Mouse (Mus musculus) neural tube, embryonic 15.5 days (tissue): ENCODE results near the gene Cacna1g. TPM values are rescaled to one million over a fixed set of nuclear protein-coding genes. Genes with fewer than 3 reads are reported as not detected.

Source experiments
- ATAC-seq: fragments of 200-750 bp; cut with Nextera tagmentation; 2 replicates; pipeline ENCODE4 v1.8.0; 2017; ENCODE audit warnings: mild to moderate bottlenecking, moderate TSS enrichment, moderate library complexity; ENCODE audit not compliant: low FRiP score
- H3K27ac ChIP-seq: fragments of 300-500 bp; sonication (generic); replicated peaks from 2 replicates; pipeline ENCODE4 v1.5.1; 2015; ENCODE audit warnings: mild to moderate bottlenecking, inconsistent platforms
- H3K27me3 ChIP-seq: fragments of 300-500 bp; sonication (generic); replicated peaks from 2 replicates; pipeline ENCODE4 v1.6.1; 2015; ENCODE audit warnings: inconsistent platforms
- H3K36me3 ChIP-seq: fragments of 300-500 bp; sonication (generic); 2 replicates; pipeline ENCODE4 v1.6.1; 2015; ENCODE audit warnings: inconsistent platforms
- H3K4me1 ChIP-seq: fragments of 300-500 bp; sonication (generic); 2 replicates; pipeline ENCODE4 v1.6.1; 2015; ENCODE audit warnings: inconsistent platforms
- H3K4me2 ChIP-seq: fragments of 300-500 bp; sonication (generic); 2 replicates; pipeline ENCODE4 v1.6.1; 2015; ENCODE audit warnings: inconsistent platforms, mild to moderate bottlenecking, moderate library complexity
- H3K4me3 ChIP-seq: fragments of 300-500 bp; sonication (generic); replicated peaks from 2 replicates; pipeline ENCODE4 v1.5.1; 2015; ENCODE audit warnings: mild to moderate bottlenecking, inconsistent platforms
- H3K9ac ChIP-seq: fragments of 300-500 bp; sonication (generic); replicated peaks from 2 replicates; pipeline ENCODE4 v1.6.1; 2015; ENCODE audit warnings: mild to moderate bottlenecking, inconsistent platforms
- H3K9me3 ChIP-seq: fragments of 300-500 bp; sonication (generic); replicated peaks from 2 replicates; pipeline ENCODE4 v1.6.1; 2016; ENCODE audit warnings: inconsistent platforms
- WGBS: fragments of 180-500 bp; shearing (Covaris S2); methylation state at CpG from one replicate; pipeline ENCODE4 v1.1.7; 2015; ENCODE audit warnings: mixed read lengths; 5-methylcytosine and 5-hydroxymethylcytosine counted together
- polyA plus RNA-seq: library from polyadenylated mRNA; unstranded; fragments of >200 nt; fragmentation: Nextera tagmentation; extraction: Ambion mirVana; gene quantifications from 2 replicates; pipeline ENCODE4 v1.2.1, GENCODE M21; 2015

The Cacna1g gene
- polyA plus RNA-seq, 1 experiment from 2014 or later: 14.7 TPM

- Histone ChIP-seq H3K4me2 (no peak overlapping the region), H3K27ac (no peak overlapping the region), H3K9me3 (no peaks in the 10 kb centered on the region), H3K9ac (no peak overlapping the region), H3K27me3 (no peaks in the 10 kb centered on the region; the same call in 1 of the 2 replicates), H3K4me3 (no peak overlapping the region), H3K4me1 (peaks cover 27% of the 10 kb centered on the region), H3K36me3 (peaks cover 35% of the 10 kb centered on the region)
- 63% methylated on average over 10 of the region's 10 CpGs for WGBS
- ATAC-seq: no peak
Observed at GRCm38 (mm10) chr11:94419004-94419727, 54.8 kb downstream of the Cacna1g start.

GRCm38 (mm10) chr11:94414042-94414441 is 60.0 kb downstream of the Cacna1g start:
- WGBS: 50% methylated on average over 4 of the region's 4 CpGs
- Histone ChIP-seq H3K9me3 (no peaks in the 10 kb centered on the region), H3K4me2 (no peak overlapping the region), H3K9ac (no peak overlapping the region), H3K27me3 (no peaks in the 10 kb centered on the region), H3K27ac (0 out of 2 replicates have a peak overlapping the region, but pooled peaks have one; percentile 45), H3K4me3 (no peak overlapping the region), H3K36me3 (peaks cover 52% of the 10 kb centered on the region), H3K4me1 (peaks cover 30% of the 10 kb centered on the region)
- ATAC-seq: no peak

GRCm38 (mm10) chr11:94413516-94413915 is 60.5 kb downstream of the Cacna1g start:
- H3K4me2 ChIP-seq: peak overlapping the region; percentile 25
- peak overlapping the region; percentile 45; the same call in 1 of the 2 replicates for H3K27ac ChIP-seq
- ATAC-seq: peak; percentile 14; the same call in 1 of the 2 replicates
- H3K4me3 ChIP-seq: no peak overlapping the region
- H3K9ac ChIP-seq: no peak overlapping the region
- peaks cover 33% of the 10 kb centered on the region for H3K4me1 ChIP-seq
- 22% methylated on average over 8 of the region's 8 CpGs for WGBS
- H3K9me3 ChIP-seq: no peaks in the 10 kb centered on the region
- peaks cover 52% of the 10 kb centered on the region for H3K36me3 ChIP-seq
- H3K27me3 ChIP-seq: no peaks in the 10 kb centered on the region

GRCm38 (mm10) chr11:94412998-94413469 is 61.0 kb downstream of the Cacna1g start:
- Histone ChIP-seq H3K27me3 (no peaks in the 10 kb centered on the region), H3K4me3 (no peak overlapping the region), H3K36me3 (peaks cover 48% of the 10 kb centered on the region), H3K4me1 (peaks cover 35% of the 10 kb centered on the region), H3K9ac (no peak overlapping the region), H3K4me2 (peak overlapping the region; percentile 25), H3K9me3 (no peaks in the 10 kb centered on the region), H3K27ac (peak overlapping the region; percentile 45; the same call in 1 of the 2 replicates)
- no peak for ATAC-seq
- 14% methylated on average over 10 of the region's 10 CpGs for WGBS

GRCm38 (mm10) chr11:94412562-94412961 is 61.4 kb downstream of the Cacna1g start:
- Histone ChIP-seq H3K4me3 (no peak overlapping the region), H3K4me1 (peaks cover 40% of the 10 kb centered on the region), H3K27ac (peak overlapping the region; percentile 45; the same call in 1 of the 2 replicates), H3K4me2 (no peak overlapping the region), H3K36me3 (peaks cover 46% of the 10 kb centered on the region), H3K27me3 (no peaks in the 10 kb centered on the region), H3K9me3 (no peaks in the 10 kb centered on the region), H3K9ac (no peak overlapping the region)
- ATAC-seq: no peak
- 60% methylated on average over 2 of the region's 2 CpGs for WGBS

- ATAC-seq: peak; percentile 57
- 12% methylated on average over 11 of the region's 11 CpGs for whole genome bisulfite sequencing
Observed at GRCm38 (mm10) chr11:94407803-94408321, 66.1 kb downstream of the Cacna1g start.

GRCm38 (mm10) chr11:94405348-94405747 is 68.7 kb downstream of the Cacna1g start:
- Histone ChIP-seq H3K9me3 (no peaks in the 10 kb centered on the region), H3K4me1 (peaks cover 32% of the 10 kb centered on the region), H3K27ac (no peak overlapping the region), H3K4me3 (no peak overlapping the region), H3K9ac (no peak overlapping the region), H3K36me3 (peaks cover 16% of the 10 kb centered on the region), H3K27me3 (no peaks in the 10 kb centered on the region), H3K4me2 (no peak overlapping the region)
- 71% methylated on average over 6 of the region's 6 CpGs for WGBS
- ATAC-seq: no peak

More at GRCm38 (mm10) chr11:94407803-94408321, 66.1 kb downstream of the Cacna1g start:
- no peak overlapping the region for H3K4me2 ChIP-seq
- H3K4me1 ChIP-seq: peaks cover 38% of the 10 kb centered on the region
- no peaks in the 10 kb centered on the region for H3K9me3 ChIP-seq
- H3K9ac ChIP-seq: 0 out of 2 replicates have a peak overlapping the region, but pooled peaks have one; percentile 1
- peaks cover 29% of the 10 kb centered on the region for H3K36me3 ChIP-seq
- peak overlapping the region; percentile 72 for H3K27ac ChIP-seq
- no peak overlapping the region for H3K4me3 ChIP-seq
- H3K27me3 ChIP-seq: no peaks in the 10 kb centered on the region

GRCm38 (mm10) chr11:94404641-94405260 is 69.2 kb downstream of the Cacna1g start:
- Histone ChIP-seq H3K27ac (no peak overlapping the region), H3K27me3 (no peaks in the 10 kb centered on the region), H3K4me1 (peaks cover 32% of the 10 kb centered on the region), H3K4me2 (no peak overlapping the region), H3K9me3 (no peaks in the 10 kb centered on the region), H3K9ac (no peak overlapping the region), H3K36me3 (peaks cover 11% of the 10 kb centered on the region), H3K4me3 (no peak overlapping the region)
- WGBS: 27% methylated on average over 11 of the region's 11 CpGs
- ATAC-seq: no peak

GRCm38 (mm10) chr11:94404178-94404577 is 69.8 kb downstream of the Cacna1g start:
- Histone ChIP-seq H3K4me3 (no peak overlapping the region), H3K36me3 (peaks cover 5% of the 10 kb centered on the region), H3K4me2 (no peak overlapping the region), H3K27me3 (no peaks in the 10 kb centered on the region), H3K9me3 (no peaks in the 10 kb centered on the region), H3K9ac (no peak overlapping the region), H3K27ac (no peak overlapping the region), H3K4me1 (peaks cover 30% of the 10 kb centered on the region)
- WGBS: 55% methylated on average over 5 of the region's 5 CpGs
- no peak for ATAC-seq

- no peak overlapping the region for H3K27ac ChIP-seq
- 0 out of 2 replicates have a peak, but pooled peaks cover under 1% of the 10 kb centered on the region for H3K36me3 ChIP-seq
- no peaks in the 10 kb centered on the region for H3K27me3 ChIP-seq
- H3K9ac ChIP-seq: no peak overlapping the region
- 84% methylated on average over 10 of the region's 10 CpGs for WGBS
- no peak for ATAC-seq
- H3K4me1 ChIP-seq: peaks cover 26% of the 10 kb centered on the region
- no peaks in the 10 kb centered on the region for H3K9me3 ChIP-seq
- no peak overlapping the region for H3K4me2 ChIP-seq
- H3K4me3 ChIP-seq: no peak overlapping the region
Observed at GRCm38 (mm10) chr11:94403757-94404156, 70.2 kb downstream of the Cacna1g start.

- H3K27ac ChIP-seq: no peak overlapping the region
- H3K4me1 ChIP-seq: peaks cover 21% of the 10 kb centered on the region
- no peak overlapping the region for H3K9ac ChIP-seq
- H3K4me2 ChIP-seq: no peak overlapping the region
- no peak for ATAC-seq
- WGBS: 86% methylated on average over 5 of the region's 5 CpGs
- no peaks in the 10 kb centered on the region for H3K9me3 ChIP-seq
- no peaks in the 10 kb centered on the region for H3K27me3 ChIP-seq
- no peak overlapping the region for H3K4me3 ChIP-seq
- H3K36me3 ChIP-seq: no peaks in the 10 kb centered on the region
Observed at GRCm38 (mm10) chr11:94402731-94403130, 71.3 kb downstream of the Cacna1g start.
